Mouse (Mus musculus): ENCODE data around the gene Foxf1. TPM values are rescaled to one million over a fixed set of nuclear protein-coding genes. Genes with fewer than 3 reads are reported as not detected.

The Foxf1 gene
- total and polyA plus RNA-seq, 3 experiments: not detected

DNA sequence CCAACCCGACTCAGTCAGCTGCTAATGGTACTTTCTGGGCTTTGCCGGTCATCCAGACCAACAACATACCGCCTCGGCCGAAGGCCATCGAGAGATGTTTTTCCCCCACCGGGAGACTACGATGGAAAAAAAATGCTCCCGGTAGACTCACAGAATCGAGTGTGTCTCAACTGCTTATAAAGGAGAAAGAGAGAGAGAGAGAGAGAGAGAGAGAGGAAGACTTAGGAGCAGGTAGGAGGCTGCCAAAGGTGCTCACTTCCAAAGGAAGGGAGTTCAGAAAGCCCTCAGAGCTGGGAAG, 9.4 kb upstream of the Foxf1 start:
- DNase-seq (ENCODE audit: extremely low read depth): no peak
- dilution Hi-C loops (cut with MboI; ENCODE audit: extremely low pct_ligation_motif_present, extremely low pct_unique_long_range_greater_than_20kb, low sequenced_read_pairs): no loop called here

DNA sequence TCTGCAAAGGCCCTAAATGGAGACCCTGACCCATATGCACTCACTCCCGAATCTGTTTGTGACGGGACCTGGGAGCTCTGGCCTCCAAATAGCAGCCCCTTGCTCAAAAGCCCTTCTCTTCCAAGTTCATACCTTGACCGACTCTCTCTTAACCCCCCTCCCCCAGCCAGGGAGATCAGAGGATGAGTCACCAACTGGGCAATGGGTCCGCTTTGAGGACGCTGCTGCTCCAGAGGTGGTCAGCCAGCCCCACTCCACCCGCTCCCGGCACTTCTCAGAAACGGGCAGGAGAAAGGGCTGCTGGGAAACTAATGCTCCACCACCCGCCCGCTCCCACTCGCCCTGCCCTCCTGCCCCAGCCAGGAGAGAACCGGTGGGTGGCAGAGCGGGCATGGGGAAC, 8.2 kb upstream of the Foxf1 start:
- in situ Hi-C loops (cut with MboI; ENCODE audit: low pct_ligation_motif_present, low pct_unique_long_range_greater_than_20kb, low sequenced_read_pairs): no loop called here
- H3K27me3 ChIP-seq (replicated peaks): peaks cover 95% of the 10 kb centered on the region
- no peaks in the 10 kb centered on the region for H3K79me2 ChIP-seq (replicated peaks; ENCODE audit: control insufficient read depth, extremely low read depth, insufficient read depth, poor library complexity, severe bottlenecking)
- H3K4me3 ChIP-seq (replicated peaks in 1 of 3; ENCODE audit: low read depth in 2 of 3, low read length in 2 of 3, poor library complexity in 1 of 3): no peak overlapping the region
- 0 out of 2 replicates have a peak overlapping the region, but pooled peaks have one; percentile 0 for H3K4me2 ChIP-seq (ENCODE audit: insufficient read depth, low read depth, poor library complexity, severe bottlenecking)
- H3K9me3 ChIP-seq (replicated peaks; ENCODE audit: low read length): peaks cover 5% of the 10 kb centered on the region
- DNase-seq (ENCODE audit: extremely low read depth): no peak
- no peak overlapping the region for H3K27ac ChIP-seq (ENCODE audit: insufficient read depth, low read depth)
- dilution Hi-C loops (cut with MboI; ENCODE audit: extremely low pct_ligation_motif_present, extremely low pct_unique_long_range_greater_than_20kb, low sequenced_read_pairs): no loop called here
- no peak for TF ChIP-seq MAFK (IDR thresholded peaks at IDR 0.05; ENCODE audit: insufficient replicate concordance, low read length)
- TF ChIP-seq ZC3H11A (IDR thresholded peaks at IDR 0.05; ENCODE audit: low read depth, low read length): no peak
- no peak for TF ChIP-seq ZNF384 (IDR thresholded peaks at IDR 0.05; ENCODE audit: low read depth, low read length)
- TF ChIP-seq TBP (conservative IDR thresholded peaks at IDR 0.05; ENCODE audit: low read depth, low read length): no peak
- TF ChIP-seq E2F4 (IDR thresholded peaks at IDR 0.05; ENCODE audit: insufficient replicate concordance, low read depth, low read length): no peak
- no peak for TF ChIP-seq HCFC1 (IDR thresholded peaks at IDR 0.05; ENCODE audit: low read depth, low read length)
- no peak for TF ChIP-seq MAX (IDR thresholded peaks at IDR 0.05; ENCODE audit: low read length)
- no peak for TF ChIP-seq IRF4 (IDR thresholded peaks at IDR 0.05; ENCODE audit: low read depth, low read length)
- TF ChIP-seq USF1 (IDR thresholded peaks at IDR 0.05; ENCODE audit: low read depth, low read length): no peak
- TF ChIP-seq CHD2 (IDR thresholded peaks at IDR 0.05; ENCODE audit: low read length): no peak
- no peak for TF ChIP-seq EP300 (IDR thresholded peaks at IDR 0.05; ENCODE audit: low read length)
- TF ChIP-seq KAT2A (IDR thresholded peaks at IDR 0.05; ENCODE audit: insufficient replicate concordance, low read length): no peak
- TF ChIP-seq MAZ (IDR thresholded peaks at IDR 0.05; ENCODE audit: low read depth, low read length): no peak
- H3K9ac ChIP-seq (ENCODE audit: insufficient read depth, low read depth): no peak overlapping the region
- H3K36me3 ChIP-seq (replicated peaks in 1 of 2; ENCODE audit: control insufficient read depth in 1 of 2, insufficient read depth in 1 of 2, low read length in 1 of 2): no peaks in the 10 kb centered on the region
- no peaks in the 10 kb centered on the region for H3K4me1 ChIP-seq (ENCODE audit: control insufficient read depth in 1 of 2, insufficient read depth in 2 of 2)

More for the DNA sequence above, 9.4 kb upstream of the Foxf1 start:
- Histone ChIP-seq H3K4me2 (ENCODE audit: insufficient read depth, low read depth, poor library complexity, severe bottlenecking) (no peak overlapping the region), H3K9me3 (replicated peaks; ENCODE audit: low read length) (no peaks in the 10 kb centered on the region), H3K27ac (ENCODE audit: insufficient read depth, low read depth) (no peak overlapping the region), H3K36me3 (replicated peaks in 1 of 2; ENCODE audit: control insufficient read depth in 1 of 2, insufficient read depth in 1 of 2, low read length in 1 of 2) (no peaks in the 10 kb centered on the region), H3K27me3 (replicated peaks) (peaks cover 95% of the 10 kb centered on the region), H3K79me2 (replicated peaks; ENCODE audit: control insufficient read depth, extremely low read depth, insufficient read depth, poor library complexity, severe bottlenecking) (no peaks in the 10 kb centered on the region), H3K9ac (ENCODE audit: insufficient read depth, low read depth) (no peak overlapping the region), H3K4me1 (ENCODE audit: control insufficient read depth in 1 of 2, insufficient read depth in 2 of 2) (no peaks in the 10 kb centered on the region), H3K4me3 (replicated peaks in 1 of 3; ENCODE audit: low read depth in 2 of 3, low read length in 2 of 3, poor library complexity in 1 of 3) (no peak overlapping the region)
- TF ChIP-seq RCOR1 (conservative IDR thresholded peaks at IDR 0.05; ENCODE audit: low read depth, low read length): no peak
- TF ChIP-seq KAT2A (IDR thresholded peaks at IDR 0.05; ENCODE audit: insufficient replicate concordance, low read length): no peak
- no peak for TF ChIP-seq MEF2A (IDR thresholded peaks at IDR 0.05; ENCODE audit: borderline replicate concordance, low read depth, low read length)
- no peak for TF ChIP-seq SMC3 (IDR thresholded peaks at IDR 0.05; ENCODE audit: low read depth, low read length)
- no peak for TF ChIP-seq POLR2A (IDR thresholded peaks at IDR 0.05; ENCODE audit: low read depth, low read length)
- no peak for TF ChIP-seq RAD21 (IDR thresholded peaks at IDR 0.05; ENCODE audit: low read depth, low read length)
- in situ Hi-C loops (cut with MboI; ENCODE audit: low pct_ligation_motif_present, low pct_unique_long_range_greater_than_20kb, low sequenced_read_pairs): no loop called here

All from CH12.LX (cell line).